Mouse (Mus musculus): Measurements from ENCODE around the gene Enpp3. TPM values are rescaled to one million over a fixed set of nuclear protein-coding genes. Genes with fewer than 3 reads are reported as not detected.

The Enpp3 gene
- polyA plus RNA-seq, 1 experiment from 2014 or later: 4.1 TPM

GRCm38 (mm10) chr10:24735027-24735777, 107.4 kb downstream of the Enpp3 start:
- 90% methylated on average over 5 of the region's 5 CpGs for WGBS
- H3K9ac ChIP-seq: no peak overlapping the region
- H3K27me3 ChIP-seq (ENCODE audit: control insufficient read depth, insufficient read depth, low read length): no peaks in the 10 kb centered on the region

DNA sequence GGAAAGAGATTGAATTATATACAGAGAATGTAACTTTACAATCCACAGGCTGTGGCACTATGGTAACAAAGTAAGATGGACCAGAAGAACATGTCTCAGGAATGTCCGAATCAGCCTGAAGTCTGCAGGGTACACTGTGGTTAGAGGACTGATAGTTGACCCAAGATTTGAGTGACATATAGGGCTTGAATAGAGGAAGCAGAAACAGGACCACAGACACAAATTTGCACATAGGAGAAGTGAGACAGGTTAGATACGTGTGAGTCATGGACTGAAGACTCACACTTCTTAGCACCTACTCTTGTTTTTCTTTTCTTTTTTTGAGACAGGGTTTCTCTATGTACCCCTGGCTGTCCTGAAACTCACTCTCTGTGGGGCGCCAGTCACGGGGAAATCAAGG, 115.1 kb downstream of the Enpp3 start:
- H3K9ac ChIP-seq: no peak overlapping the region
- WGBS: 92% methylated on average over 4 of the region's 4 CpGs
- H3K4me1 ChIP-seq (replicated peaks; ENCODE audit: control insufficient read depth, insufficient read depth, low read length): 0 out of 2 replicates have a peak, but pooled peaks cover 9% of the 10 kb centered on the region
- no peaks in the 10 kb centered on the region for H3K27me3 ChIP-seq (ENCODE audit: control insufficient read depth, insufficient read depth, low read length)
- DNase-seq (ENCODE audit: low spot score) (no peak), ATAC-seq (ENCODE audit: low FRiP score) (no peak)
- no peak overlapping the region for H3K4me2 ChIP-seq (replicated peaks)
- H3K36me3 ChIP-seq (replicated peaks; ENCODE audit: control insufficient read depth, insufficient read depth): no peaks in the 10 kb centered on the region
- no peaks in the 10 kb centered on the region for H3K9me3 ChIP-seq (ENCODE audit: control insufficient read depth, low read length)
- H3K4me3 ChIP-seq (replicated peaks; ENCODE audit: low read length): no peak overlapping the region
- H3K27ac ChIP-seq: no peak overlapping the region

More at GRCm38 (mm10) chr10:24735027-24735777, 107.4 kb downstream of the Enpp3 start:
- no peak for DNase-seq (ENCODE audit: low spot score)
- H3K27ac ChIP-seq: no peak overlapping the region
- no peak overlapping the region for H3K4me3 ChIP-seq (replicated peaks; ENCODE audit: low read length)
- 0 out of 2 replicates have a peak, but pooled peaks cover 5% of the 10 kb centered on the region for H3K9me3 ChIP-seq (ENCODE audit: control insufficient read depth, low read length)
- H3K36me3 ChIP-seq (replicated peaks; ENCODE audit: control insufficient read depth, insufficient read depth): no peaks in the 10 kb centered on the region
- H3K4me2 ChIP-seq (replicated peaks): no peak overlapping the region
- no peak for ATAC-seq (ENCODE audit: low FRiP score)
- 0 out of 2 replicates have a peak, but pooled peaks cover 9% of the 10 kb centered on the region for H3K4me1 ChIP-seq (replicated peaks; ENCODE audit: control insufficient read depth, insufficient read depth, low read length)

GRCm38 (mm10) chr10:24725197-24725596, 117.4 kb downstream of the Enpp3 start:
- ATAC-seq (ENCODE audit: low FRiP score): no peak
- Histone ChIP-seq H3K4me1 (replicated peaks; ENCODE audit: control insufficient read depth, insufficient read depth, low read length) (no peaks in the 10 kb centered on the region), H3K9ac (no peak overlapping the region), H3K4me2 (replicated peaks) (no peak overlapping the region), H3K9me3 (ENCODE audit: control insufficient read depth, low read length) (no peaks in the 10 kb centered on the region), H3K36me3 (replicated peaks; ENCODE audit: control insufficient read depth, insufficient read depth) (no peaks in the 10 kb centered on the region), H3K27ac (no peak overlapping the region), H3K4me3 (replicated peaks; ENCODE audit: low read length) (no peak overlapping the region), H3K27me3 (ENCODE audit: control insufficient read depth, insufficient read depth, low read length) (no peaks in the 10 kb centered on the region)
- no peak for DNase-seq (ENCODE audit: low spot score)
- WGBS: 94% methylated on average over 2 of the region's 2 CpGs

Other genes starting within 250 kb of the Enpp3 start
- 1.4 and 3.3 TPM in 2 replicates for gene Ccn2, start 247.4 kb downstream of the Enpp3 start, polyA plus RNA-seq (2014; fragmentation: Nextera tagmentation; extraction: Ambion mirVana)
- 5.5 and 7.0 TPM in 2 replicates for gene Enpp1, start 130.7 kb downstream of the Enpp3 start, polyA plus RNA-seq (2014; fragmentation: Nextera tagmentation; extraction: Ambion mirVana)
- 32.2 and 32.6 TPM in 2 replicates for gene Med23, start 27.2 kb upstream of the Enpp3 start, polyA plus RNA-seq (2014; fragmentation: Nextera tagmentation; extraction: Ambion mirVana)
- 2.8 and 3.7 TPM in 2 replicates for gene Arg1, start 84.7 kb upstream of the Enpp3 start, polyA plus RNA-seq (2014; fragmentation: Nextera tagmentation; extraction: Ambion mirVana)

Data from hindbrain, embryonic 14.5 days (tissue).